Mouse (Mus musculus): Measurements from ENCODE around the gene Ak5.
"Not testable (repeated sequence)": the region's sequence is repeated elsewhere in the genome, so short reads cannot be mapped to it uniquely, and the experiment has no call there.

The Ak5 gene

DNA sequence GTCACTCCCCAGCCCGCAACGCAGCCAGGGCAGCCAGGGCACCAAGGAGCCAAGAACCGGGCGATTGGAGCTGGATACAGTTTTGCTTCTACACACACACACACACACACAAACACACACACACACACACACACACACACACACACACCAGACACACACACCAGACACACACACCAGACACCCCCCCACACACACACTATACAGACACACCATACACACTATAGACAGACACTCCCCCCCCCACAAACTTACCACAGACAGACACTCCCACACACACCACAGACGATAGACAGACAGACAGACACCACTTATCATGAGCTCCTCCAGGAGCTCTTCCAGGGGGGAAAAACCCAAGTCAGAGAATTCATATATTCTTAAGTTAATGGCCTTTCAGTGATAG is at the start of gene Ak5:
Ak5 (minus strand) TSS at position 122 of the 400 bp plus-strand sequence.
- DNase-seq (ENCODE audit: low spot score in 2 of 2), result no peak

DNA sequence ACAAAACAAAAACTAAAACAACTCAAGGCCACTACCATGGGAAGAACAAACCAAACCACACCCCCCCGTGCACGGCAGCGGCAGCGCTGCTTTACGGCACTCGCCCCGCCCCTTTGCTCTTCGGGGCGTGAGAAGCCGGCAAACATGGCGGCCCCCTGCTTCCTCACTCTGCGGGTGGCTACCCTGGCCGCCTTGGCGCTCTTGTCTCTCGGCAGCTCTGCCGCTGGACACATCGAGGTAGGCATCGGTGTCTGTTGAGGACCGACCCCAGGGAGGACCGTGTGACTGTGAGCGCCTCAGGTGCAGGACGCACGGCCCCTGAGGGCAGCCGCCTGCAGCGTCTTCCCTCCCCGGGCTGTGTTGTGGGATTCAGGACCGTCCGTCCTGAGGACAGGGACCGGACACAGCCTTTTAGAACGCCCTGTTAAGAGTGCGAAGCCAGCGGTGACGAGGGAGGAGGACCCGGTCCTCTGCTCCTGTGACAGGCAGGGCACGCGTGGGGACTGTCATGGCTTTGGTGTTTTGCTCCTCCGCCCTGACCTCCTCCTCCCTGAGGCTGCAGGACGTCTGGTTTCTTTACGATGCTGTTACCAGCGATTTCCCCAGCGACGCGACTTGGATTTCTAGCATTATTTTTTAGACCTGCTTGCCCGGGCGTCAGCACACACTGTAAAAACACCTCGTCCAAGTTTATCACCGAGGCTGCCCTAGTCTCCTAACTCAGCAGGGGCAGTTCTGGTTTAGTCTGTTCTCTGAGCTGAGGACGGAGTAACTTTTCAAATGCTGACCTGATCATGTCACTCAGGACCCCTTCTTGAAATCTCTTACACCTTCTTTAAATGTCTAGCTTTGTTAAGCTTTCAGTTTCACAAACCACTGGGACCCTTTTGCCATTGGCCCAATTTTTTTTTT is 46.1 kb upstream of the Ak5 start, which contains the start of gene Pigk:
Pigk (plus strand) TSS at position 110 of the 912 bp plus-strand sequence.
- DNase-seq (ENCODE audit: low spot score in 2 of 2), result peak; percentile 91 to 97

DNA sequence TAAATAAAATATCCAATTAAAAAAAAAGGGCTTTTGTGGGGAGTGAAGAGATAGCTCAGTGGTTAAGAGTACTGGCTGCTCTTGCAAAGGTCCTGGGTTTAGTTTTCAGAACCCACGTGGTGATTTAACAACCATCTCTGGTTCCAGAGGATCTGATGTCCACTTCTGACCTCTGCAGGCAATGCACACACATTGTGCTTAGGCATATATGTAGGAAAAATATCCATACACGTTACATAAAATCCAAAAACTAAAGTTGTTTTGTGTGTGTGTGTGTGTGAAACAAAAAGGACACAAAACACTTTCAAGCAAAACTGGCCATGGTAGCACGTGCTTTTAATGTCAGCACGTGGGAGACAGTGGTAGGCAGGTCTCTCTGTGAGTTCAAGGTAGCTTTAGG is 44.8 kb upstream of the Ak5 start:
- DNase-seq (ENCODE audit: low spot score in 2 of 2), result no peak

DNA sequence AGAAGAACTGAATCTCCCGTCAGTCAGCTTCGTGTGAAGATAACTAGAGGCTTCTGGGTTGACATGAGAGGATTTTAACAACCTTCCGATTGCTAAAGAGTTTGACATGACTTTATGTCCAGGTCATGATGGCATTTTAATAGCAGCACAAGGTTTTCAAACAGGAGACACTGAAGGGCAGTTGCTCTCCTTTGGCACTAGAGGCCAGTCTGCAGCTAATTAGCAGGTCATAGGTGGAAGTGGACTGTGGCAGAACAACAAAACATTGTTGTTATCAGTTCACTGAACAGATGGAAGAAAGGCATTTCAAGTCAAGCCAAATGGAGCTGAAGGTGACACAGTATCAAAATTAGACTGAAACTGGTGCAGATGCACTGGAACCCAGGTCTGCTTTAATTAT is 41.8 kb upstream of the Ak5 start:
- peak in 1 of 2 experiments; percentile 19 for DNase-seq (ENCODE audit: low spot score in 2 of 2)

DNA sequence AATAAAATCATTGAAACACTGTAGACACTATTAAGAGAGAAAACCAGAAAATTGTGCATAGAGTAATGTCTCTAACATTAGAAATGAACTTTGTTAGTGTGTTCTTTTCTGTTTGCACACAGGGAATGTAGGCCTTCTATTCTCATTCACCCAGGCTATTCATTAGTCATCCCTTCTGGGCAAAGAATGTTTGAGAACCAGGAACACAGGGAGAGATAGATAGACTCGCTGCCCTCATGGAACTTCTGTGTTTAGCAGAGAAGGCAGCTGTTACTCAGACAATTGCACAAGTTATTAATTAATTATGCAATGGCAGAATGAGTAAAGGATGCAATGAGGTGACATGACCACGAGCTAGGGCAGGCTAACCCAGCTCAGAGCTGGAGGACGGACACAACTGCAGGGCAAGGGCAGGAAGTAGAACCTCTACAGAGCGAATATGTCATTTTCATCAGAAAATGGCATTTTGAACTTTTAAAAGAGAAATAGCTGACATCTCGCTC is 39.2 kb upstream of the Ak5 start:
- DNase-seq (ENCODE audit: low spot score in 2 of 2), result peak in 1 of 2 experiments; percentile 14

DNA sequence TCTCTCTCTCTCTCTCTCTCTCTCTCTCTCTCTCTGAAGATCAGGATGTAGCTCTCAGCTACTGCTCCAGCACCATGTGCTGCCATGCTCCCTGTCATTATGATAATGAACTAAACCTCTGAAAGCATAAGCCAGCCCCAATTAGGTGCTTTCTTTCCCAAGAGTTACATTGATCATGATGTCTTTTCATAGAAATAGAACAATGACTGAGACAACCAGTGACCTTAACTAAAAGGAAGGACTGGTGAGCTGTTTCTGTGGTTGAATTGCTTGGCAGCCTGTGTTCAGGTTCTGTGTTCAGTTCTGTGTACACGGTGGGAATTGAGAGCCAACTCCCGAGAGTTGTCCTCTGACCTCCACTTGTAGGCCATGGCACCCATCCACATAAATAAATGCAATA is 38.7 kb upstream of the Ak5 start:
- DNase-seq (ENCODE audit: low spot score in 2 of 2), result peak in 1 of 2 experiments; percentile 13

DNA sequence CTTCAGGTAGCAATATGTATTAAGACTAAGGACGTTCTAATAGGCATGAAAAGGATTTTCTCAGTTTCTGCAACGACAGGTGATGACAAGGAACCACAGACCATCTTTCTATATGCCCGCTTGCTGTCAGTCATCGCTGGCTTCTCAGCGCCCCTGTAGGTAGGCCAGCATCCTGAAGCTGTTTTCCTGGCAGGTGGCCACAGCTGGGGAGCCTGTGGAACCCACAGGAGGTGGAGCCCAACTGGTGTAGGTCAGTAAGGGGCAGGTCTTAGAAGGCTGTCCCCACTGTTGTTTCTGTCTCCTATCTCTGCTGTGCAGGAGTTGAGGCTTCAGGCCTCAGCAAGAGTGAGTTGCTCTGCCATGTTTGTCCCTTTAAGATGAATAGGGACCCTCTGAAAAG is 37.7 kb upstream of the Ak5 start:
- peak in 1 of 2 experiments; percentile 54 for DNase-seq (ENCODE audit: low spot score in 2 of 2)

DNA sequence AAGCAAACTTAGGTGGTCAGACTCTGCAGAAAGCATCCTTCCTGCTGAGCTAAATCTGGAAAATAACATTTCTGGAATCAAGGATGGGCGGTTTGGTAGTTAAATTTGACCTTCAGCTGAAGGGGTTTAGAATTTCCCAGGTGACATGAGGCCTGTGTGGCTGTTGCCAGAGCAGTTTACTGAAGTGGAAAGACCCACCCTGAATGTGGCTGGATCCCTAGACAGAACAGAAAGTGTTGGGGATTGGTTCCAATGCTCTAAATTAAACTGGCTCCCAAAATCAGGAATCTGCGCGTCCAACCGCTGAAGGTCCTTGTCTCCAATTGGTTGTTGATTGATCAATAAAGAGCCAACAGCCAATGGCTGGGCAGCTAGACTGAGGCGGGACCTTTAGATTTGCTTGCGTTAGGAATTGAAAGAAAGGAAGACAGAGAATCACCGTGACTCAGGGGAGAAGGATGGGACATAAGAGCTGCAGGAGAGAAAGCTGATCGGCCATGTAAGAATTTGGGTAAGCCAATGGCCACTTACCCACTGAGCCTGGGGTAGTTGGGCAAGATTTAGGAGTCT is 34.2 kb upstream of the Ak5 start:
- peak in 1 of 2 experiments; percentile 39 for DNase-seq (ENCODE audit: low spot score in 2 of 2)

DNA sequence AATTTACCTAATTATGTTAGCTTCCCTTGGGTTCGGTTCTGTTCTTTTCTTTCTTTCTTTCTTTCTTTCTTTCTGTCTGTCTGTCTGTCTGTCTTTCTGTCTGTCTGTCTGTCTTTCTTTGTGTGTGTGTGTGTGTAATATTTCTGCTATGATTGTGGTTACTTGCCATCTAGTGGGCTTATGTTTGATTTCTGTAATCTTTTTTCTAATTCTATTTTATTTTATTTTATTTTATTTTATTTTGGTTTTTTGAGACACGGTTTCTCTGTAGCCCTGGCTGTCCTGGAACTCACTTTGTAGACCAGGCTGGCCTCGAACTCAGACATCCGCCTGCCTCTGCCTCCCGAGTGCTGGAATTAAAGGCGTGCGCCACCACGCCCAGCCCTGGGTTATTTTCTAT is 33.4 kb upstream of the Ak5 start:
- not testable (repeated sequence) for DNase-seq (ENCODE audit: low spot score in 2 of 2)

DNA sequence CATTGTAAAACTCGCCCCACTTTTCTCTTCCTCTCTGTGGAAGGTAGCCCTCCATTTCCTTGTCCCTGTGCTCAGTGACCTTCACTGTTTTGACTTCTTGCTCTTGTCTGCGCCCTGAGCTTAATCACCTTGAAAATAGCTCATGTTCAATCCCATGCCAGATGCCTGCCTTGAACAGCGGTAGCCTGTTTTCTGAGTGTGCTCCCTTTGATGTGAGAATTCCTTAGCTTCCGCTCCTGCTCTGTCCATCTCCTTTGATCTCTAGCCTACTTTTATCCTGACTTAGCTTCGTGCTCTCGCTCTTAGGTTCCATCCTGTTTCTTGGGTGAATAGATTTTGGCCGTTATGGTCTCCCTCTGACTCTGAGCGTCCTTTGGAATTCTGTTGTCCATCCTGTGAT is 31.1 kb upstream of the Ak5 start:
- peak in 1 of 2 experiments; percentile 13 for DNase-seq (ENCODE audit: low spot score in 2 of 2)

DNA sequence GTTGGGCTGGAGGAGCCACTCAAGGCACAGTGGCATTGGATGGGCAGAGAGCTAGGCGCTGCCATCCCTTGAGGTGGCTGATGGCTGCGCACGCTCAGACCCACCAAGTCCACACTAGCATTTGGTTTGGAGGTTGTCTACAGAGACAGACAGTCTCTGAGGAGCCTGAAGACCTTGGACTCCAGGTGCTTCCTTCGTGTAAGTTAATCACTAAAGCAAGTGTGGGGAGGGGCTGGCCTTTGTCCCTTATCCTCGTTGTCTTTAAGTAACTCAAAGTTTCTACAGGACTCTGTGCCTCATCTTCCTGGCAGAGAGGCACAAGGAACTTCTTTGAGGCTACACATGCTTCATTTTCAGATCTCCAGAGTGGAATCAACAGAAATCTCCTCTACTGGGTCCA is 29.9 kb upstream of the Ak5 start:
- peak in 1 of 2 experiments; percentile 34 for DNase-seq (ENCODE audit: low spot score in 2 of 2)

DNA sequence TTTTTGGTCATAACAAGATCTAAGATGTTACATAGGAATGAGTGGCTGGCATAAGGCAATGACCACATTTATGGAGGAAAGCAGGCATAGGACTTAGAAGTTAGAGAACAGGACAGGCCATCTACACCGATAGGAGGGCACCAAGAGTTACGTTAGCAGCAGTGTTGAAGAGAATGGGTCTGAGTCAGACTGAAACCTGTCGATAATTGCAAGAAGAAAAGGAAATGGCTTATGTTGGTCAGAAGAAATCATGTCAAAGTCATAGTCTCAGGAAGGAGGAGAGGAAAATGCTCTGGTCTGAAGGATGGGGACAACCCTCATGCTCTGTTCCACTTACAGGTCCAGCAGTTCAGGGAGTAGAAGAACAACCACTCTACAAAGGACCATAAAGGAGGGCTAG is 26.8 kb upstream of the Ak5 start:
- peak in 1 of 2 experiments; percentile 18 for DNase-seq (ENCODE audit: low spot score in 2 of 2)

DNA sequence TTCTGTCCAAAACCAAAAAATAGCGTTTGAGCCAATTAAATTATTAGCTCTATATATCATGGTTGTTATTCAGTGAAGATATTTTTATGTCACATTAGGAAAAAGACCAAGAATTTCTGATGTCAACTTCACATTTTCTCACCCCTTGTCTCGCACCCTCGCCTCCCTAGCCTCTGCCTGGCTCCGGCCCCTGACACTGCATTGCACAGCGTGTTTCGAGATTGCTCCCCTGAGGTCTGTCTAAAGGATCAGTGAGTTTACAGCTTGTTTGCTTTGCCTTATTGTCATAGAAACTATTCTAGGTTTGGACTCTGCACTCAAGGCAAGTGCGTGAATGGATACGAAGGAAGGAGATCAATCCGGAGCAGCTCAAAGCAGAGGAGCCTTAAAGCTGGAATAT is 20.9 kb upstream of the Ak5 start:
- DNase-seq (ENCODE audit: low spot score in 2 of 2), result peak in 1 of 2 experiments; percentile 38

DNA sequence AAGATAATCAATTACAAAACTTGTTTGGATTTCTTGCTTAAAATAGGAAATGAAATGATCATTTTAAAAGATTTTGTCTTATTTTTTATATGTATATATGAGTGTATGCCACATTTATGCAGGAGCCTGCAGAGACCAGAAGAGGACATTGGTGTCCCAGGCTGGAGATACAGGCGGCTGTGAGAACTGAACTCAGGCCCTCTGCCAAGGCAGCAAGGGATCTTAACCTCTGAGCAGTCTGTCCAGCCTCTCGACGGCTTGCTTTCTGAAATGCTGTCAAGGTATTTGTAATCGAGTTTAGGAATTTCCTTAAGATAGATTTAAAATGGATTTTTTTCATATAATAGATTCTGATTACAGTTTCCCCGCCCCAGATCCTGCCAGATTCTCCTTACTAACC is 20.4 kb upstream of the Ak5 start:
- DNase-seq (ENCODE audit: low spot score in 2 of 2), result peak in 1 of 2 experiments; percentile 36

DNA sequence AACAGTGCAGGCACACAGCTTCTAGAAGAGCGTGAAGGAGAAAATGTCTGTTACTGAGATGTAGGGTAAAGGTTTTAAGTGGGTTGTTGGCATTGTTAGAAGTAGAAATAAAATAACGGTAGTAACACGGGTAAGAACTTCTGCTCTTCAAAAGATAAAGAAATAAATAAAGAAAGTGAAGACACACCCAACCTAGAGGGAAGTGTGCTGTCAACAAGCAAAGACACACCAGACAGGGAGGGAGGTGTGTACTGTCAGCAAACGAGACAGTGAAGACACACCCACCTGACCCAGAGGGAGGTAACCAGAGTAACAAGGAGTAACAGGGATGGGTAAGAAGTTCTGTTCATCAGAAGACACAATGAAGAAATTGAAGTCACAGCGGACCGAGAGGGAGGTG is 6.5 kb upstream of the Ak5 start:
- no peak for DNase-seq (ENCODE audit: low spot score in 2 of 2)

DNA sequence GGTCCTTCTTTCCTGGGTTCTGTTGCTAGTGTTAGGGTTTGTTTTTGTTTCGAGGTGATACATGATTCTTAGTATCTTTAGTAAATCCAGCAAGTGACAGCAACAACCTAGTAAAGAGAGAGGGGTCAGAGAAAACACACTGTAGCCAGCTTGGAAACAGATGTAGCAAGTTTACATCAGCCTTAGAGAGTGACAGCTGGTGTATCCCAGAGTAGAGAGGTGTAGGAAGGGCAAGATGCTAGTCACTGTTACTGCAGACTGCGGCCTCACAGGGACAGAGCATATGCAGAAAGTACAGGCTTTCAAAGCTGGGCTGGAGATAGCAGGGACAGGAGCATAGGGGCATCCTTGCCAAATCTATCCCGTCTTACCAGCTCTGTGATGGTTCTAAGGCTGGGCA is 1.6 kb upstream of the Ak5 start:
- DNase-seq (ENCODE audit: low spot score in 2 of 2), result no peak

DNA sequence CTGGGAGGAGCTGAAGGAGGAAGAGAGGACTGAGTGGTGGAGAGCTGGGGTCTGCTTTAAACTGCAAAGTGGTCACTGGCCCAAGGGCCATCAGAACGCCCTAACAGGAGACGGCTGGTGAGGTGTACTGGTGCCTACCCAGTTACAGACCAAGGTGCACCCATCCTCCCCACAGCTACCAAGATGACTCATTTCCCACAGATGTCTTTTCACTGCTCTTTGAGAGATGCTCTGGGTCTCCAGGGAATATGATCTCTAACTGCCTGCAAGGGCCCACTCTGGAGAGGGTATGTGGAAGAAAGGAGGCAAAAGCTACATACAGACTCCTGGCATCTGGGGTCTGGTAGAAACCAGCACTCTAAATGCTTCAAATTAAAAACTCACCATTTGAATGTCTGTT is 633 bp upstream of the Ak5 start:
- DNase-seq (ENCODE audit: low spot score in 2 of 2), result no peak

DNA sequence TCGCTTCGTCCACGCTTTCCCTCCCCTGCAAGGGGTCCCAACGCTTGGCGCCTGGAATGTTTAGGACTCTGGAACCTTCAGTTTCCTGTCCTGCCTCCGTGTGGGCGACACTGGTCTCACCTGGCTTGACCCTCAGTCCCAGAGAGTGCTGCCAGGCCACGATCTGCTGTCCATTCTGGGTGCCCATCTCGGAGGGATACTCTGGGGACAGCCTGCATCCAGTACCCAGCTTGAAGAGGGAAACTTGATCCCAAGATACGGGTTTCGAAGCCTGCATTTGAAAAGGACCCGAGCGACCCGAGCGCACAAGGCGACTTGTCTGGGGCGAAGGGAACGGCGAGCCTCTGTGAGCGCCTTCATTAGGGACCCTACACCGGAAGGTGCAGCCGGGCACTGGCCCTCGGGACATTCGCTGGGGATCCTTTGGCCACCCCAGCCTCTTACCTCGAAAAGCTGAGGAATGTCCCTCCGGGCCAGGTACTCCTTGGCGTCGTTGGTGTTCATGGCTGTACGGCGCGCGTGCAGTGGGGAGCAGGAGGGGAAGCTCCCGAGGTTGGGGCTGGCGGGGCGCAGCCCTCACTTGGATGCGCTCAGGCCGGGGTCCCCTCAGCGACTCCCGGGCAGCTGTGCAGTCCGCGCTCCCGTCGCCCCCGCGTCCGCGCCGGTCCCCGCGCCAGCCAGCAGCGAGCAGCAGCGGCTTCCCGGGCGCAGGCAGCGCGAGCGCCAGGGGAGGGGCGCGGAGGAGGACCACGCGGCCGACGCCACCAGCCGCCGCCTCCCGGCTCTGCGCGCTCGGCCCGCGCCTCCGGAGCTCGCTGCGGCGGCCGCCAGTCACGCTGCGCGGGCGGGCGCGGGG is 576 bp downstream of the Ak5 start:
- DNase-seq (ENCODE audit: low spot score in 2 of 2), result no peak

DNA sequence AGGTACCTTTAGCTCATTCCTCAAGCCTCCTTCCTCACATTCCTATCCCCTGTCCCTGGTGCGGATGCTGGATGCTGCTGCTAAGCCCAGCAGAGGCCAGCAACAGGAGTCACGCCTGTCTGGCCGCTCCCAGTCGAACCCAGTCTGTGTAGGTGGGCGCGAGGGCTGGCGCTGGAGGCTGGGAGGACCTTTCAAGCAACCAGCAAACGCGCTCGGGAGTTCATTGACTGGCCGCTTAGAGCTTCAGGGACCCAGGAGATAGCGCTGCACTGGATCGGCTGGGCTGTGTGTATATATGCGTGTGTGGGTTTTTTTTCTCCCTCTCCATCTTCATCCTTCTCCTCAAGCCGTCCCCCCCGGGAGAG is 1.2 kb downstream of the Ak5 start:
- no peak for DNase-seq (ENCODE audit: low spot score in 2 of 2)

DNA sequence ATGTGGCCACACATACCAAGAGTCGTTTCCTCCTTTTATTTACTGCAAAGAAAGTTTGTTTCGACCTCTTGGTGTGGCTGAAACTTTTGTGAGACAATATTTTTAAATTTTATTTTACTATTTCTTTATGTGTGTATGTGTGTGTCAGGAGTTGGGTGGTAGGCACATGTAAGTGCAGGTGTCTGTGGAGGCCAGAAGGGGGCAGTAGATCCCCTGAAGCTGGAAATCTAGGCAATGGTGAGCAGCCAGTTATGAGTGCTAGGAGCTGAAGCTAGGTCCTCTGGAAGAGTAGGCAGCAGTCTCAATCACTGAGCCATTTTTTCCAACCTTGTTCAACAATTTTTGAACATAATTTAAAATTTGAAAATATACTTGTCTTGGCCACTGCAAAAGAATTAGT is 9.6 kb downstream of the Ak5 start:
- no peak for DNase-seq (ENCODE audit: low spot score in 2 of 2)

DNA sequence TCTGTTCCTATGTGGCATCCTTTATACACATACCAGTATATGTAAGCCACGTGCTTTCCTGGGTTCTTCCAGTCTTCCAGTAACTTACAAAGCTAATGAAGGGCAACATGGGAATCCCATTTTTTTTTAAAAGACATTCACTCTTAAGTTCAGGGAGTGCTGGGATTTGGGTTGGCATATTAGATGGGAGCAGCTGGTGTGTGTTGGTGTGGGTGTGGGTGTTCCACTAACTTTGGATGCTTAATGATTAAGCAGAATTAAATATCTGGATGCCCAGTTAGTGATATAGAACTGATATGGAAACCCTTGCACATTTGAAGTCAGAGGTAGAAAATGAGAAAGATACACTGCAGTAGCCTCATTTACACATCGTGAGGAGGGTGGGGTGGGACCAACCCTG is 16.2 kb downstream of the Ak5 start:
- DNase-seq (ENCODE audit: low spot score in 2 of 2), result no peak

DNA sequence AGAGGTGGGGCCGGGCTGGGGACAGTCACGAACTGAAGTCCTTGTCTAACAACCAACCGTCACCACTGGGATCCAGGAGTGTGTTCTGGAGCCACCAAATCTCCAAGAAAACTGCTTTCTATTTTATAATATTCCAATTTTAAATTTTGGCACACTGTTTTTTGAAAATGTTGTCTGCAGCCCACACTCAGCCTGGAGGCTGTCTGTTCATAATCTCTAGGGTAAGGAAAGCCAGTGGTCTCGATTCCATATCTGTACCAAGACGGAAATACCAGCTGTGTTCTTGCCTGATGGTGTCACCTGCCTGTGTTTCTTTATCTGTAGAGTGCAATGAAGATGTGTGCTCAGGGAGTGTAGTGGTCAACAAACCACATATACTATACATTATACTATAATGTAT is 23.6 kb downstream of the Ak5 start:
- no peak for DNase-seq (ENCODE audit: low spot score in 2 of 2)

All from spleen, postnatal 4 days (tissue).